Mouse (Mus musculus) layer of hippocampus, adult 18-20 months (tissue): Measurements from ENCODE around the gene Adora1. TPM values are rescaled to one million over a fixed set of nuclear protein-coding genes. Genes with fewer than 3 reads are reported as not detected.

Experiments
- DNase-seq, 2 experiments: peaks; one replicate each; pipeline ENCODE4 v3.0.0; 2022; ENCODE audit warnings: low spot score in 2 of 2
- total RNA-seq, 2 experiments: library from RNA; stranded (reverse); gene quantifications; 2 replicates each; pipeline ENCODE4 v1.2.3; 2021

The Adora1 gene
- total RNA-seq, 2 experiments from 2014 or later = 212 to 220 TPM

- no peak for DNase-seq
Observed at GRCm38 (mm10) chr1:134195117-134195516, 40.1 kb downstream of the Adora1 start.

- no peak for DNase-seq
Observed at GRCm38 (mm10) chr1:134194298-134195022, 40.8 kb downstream of the Adora1 start.

DNA sequence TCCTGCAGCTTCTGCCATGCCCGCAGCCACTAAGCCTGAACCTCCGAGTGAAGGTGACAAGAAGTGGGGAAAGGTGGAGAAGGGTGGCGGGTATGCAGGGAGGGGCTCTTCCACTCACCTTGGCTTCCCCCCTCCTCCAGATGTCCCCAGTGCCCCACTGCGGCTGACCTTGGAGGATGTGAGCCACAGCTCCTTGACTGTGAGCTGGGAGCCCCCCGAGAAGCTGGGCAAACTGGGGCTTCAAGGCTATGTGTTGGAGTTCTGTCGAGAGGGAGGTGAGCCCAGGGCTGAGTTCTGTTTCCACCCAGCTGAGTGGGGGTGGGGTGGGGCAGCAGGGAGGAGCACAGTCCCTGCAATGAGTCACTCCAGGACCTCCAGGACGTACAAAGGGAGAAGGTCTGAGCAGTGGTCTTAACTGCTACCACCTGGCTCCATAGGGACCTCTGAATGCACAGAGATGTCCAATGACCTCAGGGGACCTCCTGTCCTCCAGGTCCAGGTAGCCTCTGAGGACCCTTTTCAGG lies 41.5 kb downstream of the Adora1 start:
- no peak for DNase-seq

- DNase-seq = no peak
Observed at GRCm38 (mm10) chr1:134193126-134193525, 42.1 kb downstream of the Adora1 start, which contains the start of gene Mybph. TSS of gene Mybph (plus strand) at chr1:134193448.

- DNase-seq = peak in 1 of 2 experiments; percentile 67
Observed at GRCm38 (mm10) chr1:134192024-134192423, 43.2 kb downstream of the Adora1 start.

DNA sequence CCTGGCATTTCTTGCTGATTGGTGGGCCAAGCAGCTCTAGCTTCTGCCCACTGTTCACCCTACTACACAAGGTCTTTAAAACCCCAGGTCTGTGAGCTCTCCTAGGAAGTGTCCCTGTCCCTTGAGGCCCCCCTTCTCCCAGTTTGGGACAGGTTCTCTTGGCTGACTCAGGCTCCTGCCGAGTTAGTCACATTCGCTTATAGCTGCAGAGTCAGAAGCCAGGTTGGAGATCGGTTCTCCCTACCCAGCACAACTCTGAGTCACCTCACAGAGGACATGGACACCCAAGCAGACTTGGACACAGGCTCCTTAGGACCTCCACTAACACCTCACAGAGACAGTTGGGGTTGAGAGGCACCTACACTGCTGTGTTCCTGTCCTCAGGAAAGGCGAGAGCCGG lies 44.0 kb downstream of the Adora1 start:
- no peak for DNase-seq

- no peak for DNase-seq
Observed at GRCm38 (mm10) chr1:134188989-134189729, 46.1 kb downstream of the Adora1 start.

DNA sequence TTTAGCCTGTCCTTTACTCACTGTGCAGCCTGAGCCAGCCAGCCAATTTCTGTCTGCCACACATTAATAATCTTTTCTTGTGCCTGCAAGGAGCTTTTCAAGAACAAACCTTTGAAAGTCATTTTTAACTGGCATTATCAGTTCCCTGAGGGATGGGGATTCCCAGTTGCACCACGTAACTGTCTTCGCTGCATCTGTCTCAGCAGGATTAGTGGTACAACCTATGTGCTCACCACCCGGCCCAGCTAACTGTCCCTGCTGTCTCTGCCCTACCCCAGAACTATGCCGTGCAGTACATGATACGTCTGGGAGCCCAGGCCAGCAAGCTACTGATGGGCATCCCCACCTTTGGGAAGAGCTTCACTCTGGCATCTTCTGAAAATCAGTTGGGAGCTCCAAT lies 47.0 kb downstream of the Adora1 start:
- DNase-seq = no peak

- no peak for DNase-seq
Observed at GRCm38 (mm10) chr1:134184089-134184488, 51.1 kb downstream of the Adora1 start.

- no peak for DNase-seq
Observed at GRCm38 (mm10) chr1:134182025-134182424, 53.2 kb downstream of the Adora1 start, which contains the start of gene Chil1. TSS of gene Chil1 (plus strand) at chr1:134182176.

DNA sequence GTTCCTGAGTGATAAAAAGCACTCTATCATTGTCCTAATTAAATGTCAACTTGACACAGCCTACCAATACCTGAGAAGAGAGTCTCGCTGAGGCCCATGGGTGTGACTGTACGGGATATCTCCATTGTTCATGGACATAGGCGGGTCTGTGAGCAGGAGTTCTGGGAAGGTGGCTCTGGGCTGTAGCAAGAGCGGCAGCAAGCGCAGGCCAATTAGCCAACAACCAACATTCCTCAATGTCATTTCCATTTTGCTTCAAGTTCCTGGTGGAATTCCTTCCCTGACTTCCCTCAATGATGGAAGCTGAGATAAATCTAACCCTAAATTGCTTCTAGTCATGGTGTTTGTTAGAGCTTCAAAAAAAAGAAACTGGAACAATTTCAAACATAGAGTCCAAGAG lies 57.3 kb downstream of the Adora1 start:
- no peak for DNase-seq

- DNase-seq = no peak
Observed at GRCm38 (mm10) chr1:134173081-134173480, 62.1 kb downstream of the Adora1 start.

- DNase-seq = no peak
Observed at GRCm38 (mm10) chr1:134168985-134169697, 66.1 kb downstream of the Adora1 start.

- DNase-seq = no peak
Observed at GRCm38 (mm10) chr1:134168567-134168966, 66.7 kb downstream of the Adora1 start.

DNA sequence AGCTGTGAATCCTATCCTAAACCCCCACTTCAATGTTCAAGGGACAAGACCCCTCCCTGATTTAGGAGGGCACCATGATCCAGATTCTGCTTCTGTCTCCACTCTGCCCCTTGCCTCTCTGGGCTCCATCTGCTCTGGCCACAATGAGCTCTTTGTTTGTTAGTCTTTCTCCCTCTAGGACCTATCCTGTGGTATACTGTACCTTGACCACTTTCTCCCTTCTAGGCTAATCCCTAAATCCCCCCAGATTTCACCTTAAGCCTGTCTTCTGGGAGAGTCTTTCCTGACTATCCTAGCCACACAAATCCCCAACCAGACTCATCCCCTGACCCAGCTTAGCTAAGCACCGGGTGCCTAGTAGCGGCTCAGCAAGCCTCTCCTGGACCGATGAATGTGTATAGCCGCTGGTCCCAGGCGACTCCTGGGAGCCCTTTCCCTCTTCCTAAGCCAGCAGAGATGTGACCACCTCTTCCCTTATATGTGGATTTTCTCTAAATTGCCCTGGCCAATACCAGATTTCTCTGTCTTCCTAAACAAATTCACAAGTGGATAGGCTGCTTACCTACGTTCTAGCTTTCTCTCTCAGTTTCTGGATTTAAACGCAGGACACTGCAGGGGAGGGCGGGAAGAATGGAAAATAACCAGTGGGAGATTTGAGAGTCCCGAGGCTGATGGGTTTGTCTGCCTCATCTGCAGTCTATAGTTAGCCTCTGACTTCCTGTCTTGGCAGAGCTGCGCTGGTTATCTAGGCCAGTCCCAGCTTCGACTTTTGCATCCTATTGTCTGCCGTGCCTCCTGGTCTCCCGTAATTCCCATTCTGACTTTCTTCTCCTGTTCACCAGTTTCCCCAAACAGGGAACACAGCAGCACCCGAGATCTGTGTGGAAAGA lies 67.6 kb downstream of the Adora1 start:
- no peak for DNase-seq

DNA sequence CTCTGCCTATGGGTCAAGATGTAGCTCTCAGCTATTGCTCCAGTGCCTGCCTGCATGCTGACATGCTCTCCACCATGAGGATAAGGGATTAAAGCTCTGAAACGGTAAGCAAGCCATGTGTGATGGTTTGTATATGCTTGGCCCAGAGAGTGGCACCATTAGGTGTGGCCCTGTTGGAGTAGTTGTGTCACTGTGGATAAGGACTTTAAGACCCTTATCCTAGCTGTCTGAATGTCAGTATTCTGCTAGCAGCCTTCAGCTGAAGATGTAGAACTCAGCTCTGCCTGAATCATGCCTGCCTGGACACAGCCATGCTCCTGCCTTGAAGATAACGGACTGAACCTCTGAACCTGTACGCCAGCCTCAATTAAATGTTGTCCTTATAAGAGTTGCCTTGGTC lies 68.7 kb downstream of the Adora1 start:
- DNase-seq = no peak

DNA sequence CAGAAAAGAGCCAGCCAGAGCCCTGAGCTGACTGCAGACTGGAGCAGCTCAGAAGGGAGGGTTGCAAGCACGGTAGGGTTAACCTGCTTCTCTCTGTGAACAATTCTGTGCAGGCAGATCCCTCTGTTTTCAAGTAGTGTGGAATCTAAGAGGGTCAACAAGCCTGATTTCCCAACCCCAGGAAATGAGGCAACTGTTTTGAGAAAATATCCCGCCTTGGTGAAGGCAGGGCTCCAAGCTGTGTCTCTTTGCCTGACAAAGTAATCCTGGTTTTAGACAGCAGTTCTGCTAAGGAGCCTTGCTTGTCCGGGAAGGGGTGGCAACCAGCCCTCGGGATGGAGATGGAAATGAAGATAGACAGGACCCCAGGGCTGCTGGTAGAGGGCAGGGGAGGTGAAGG lies 70.8 kb downstream of the Adora1 start:
- DNase-seq = no peak

- no peak for DNase-seq
Observed at GRCm38 (mm10) chr1:134163476-134163875, 71.8 kb downstream of the Adora1 start.

GRCm38 (mm10) chr1:134162510-134163225 lies 72.6 kb downstream of the Adora1 start:
- no peak for DNase-seq

DNA sequence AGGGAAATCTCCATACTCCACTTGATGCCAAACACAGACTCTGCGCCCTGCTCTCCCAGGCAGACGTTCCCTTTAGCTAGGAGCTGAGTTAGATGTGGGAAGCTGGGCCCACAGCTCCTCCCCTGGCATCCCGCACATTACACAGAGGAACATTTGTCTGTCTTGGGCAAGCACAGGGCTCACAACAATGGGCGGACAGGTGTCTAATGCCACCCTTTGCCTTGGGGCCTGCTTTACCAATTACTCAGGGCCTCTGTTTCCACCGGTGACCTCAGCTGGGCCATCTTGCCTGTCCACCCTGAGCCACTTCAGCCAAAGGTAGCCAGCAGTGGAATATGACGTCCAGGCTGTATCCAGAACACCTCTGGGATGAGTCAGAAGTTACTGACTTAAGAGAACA lies 73.8 kb downstream of the Adora1 start:
- no peak for DNase-seq
